Mouse (Mus musculus): ENCODE measurements around the gene Slc25a45.

Gene Slc25a45

DNA sequence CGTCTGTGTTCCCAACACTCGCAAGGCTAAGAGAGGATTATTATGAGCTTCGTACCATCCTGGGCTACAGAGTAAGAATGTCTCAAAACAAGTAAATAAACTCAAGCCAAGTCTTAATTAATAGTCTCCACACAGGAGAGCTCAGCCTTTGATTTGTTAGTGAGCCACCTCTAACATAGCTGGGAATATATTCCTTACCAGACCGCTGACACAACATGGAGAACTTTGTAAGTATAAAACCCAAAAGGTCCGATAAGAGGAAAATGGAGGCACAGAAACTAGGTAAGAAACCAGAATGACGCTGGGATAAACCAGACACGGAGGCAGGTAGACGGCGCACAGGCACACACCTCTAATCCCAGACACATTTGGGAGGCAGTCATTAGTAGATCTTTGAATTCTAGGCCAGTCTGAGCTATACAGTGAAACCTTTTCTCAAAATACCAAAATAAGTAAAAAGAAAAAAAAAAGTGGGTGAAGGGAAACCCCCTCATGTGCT lies 36.7 kb upstream of the Slc25a45 start:
- DNase-seq: no peak

DNA sequence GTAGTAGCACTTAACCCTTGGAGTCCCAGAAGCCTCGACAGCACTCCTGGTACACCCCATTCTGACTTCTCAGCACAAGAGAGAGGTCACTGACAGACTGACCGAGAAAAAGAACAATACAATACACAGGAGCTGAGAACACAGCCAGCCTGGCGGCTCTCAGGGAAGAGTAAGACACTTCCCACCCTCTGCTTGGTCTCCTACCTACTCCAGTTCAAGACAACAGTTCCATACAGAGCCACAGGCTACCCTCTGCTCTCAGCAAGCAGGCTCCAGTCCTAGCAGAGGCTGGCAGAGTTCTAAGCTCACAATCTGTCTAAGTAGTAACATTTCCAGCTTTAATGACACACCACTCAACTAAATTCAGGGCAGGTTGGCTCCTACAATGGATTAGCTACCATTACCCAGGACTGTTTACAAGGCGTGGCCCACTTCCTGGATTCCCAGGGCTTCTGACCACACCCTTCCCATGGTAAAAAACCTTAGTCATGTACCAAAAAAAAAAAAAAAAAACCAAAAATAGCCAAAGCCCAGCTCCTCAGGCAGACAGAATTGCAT lies 36.1 kb upstream of the Slc25a45 start:
- DNase-seq: no peak

DNA sequence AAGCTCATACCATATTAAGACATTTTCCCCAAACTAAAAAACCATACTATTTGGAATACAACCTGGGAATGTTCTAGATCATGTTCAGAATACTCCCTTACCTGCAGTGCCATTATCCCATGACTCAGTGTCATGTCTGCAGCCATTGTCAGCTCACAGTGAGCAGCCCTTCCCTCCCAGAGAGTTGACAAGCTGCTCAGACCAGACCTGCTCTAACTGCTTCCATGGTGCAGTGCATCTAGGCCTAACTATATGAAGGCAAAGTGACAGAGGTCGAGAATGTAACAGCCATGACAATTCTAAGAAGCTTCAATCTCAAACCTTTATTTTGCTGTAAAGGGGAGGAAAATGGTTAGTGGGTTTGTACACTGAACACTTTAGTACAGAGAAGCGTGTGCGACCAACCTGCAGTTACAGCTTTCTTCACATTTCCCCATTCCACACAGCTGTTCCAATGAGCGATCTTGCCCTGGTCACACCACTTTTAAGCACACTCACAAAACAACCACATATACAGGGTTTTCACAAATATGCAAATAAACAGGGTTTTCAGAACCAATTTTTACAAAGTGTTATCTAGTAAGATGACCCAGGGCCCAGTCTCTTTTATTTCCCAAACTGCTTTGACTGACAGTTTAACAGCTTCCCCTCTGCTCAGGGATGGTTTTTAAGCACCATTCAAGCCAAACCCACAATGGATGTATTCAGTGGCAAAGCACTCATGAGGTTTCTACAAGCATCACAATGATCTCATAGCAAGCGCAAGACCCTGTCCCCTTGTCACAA lies 35.4 kb upstream of the Slc25a45 start:
- DNase-seq: no peak

DNA sequence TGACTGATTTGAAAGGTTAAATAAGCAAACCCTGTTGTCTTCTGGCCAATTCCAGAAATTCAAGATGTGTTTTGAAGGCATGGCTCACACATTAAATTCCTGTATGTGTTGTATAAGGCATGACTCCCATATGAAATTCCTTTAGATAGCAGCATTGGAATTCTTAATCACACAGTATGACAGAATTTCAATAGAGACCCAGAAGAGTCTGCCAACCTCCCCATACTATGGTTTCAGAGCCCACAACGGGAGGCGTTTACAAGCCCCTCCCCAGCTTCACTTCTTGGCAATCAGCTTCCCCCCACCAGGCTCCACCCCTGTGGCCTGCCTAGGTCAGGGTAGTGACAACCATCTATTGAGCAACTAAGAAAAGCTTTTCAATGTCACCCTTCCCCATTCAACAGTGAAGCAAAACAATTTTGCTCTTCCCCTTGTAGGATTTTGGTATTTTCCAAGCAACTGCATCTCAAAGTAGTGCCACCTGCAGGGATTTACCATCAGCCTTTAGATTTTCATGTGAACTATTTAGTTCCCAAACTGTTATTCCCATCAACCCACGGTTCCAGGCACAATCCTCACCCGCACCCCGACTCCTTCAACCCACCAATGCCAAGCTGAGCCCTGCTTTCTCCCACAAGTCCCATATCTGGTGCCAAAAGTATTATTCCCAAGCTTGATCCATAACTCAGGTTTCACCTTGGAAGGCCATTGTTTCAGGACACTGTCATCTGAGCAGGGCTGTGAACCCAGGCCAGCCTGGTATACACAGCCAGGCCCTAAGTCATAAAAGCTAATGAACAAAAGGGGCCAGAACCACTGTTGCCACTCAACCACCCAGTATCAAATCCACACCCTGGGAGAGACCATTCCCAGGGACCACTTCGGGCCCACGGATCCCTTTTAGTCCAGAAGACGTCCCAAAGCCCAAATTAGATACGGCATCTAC lies 34.5 kb upstream of the Slc25a45 start:
- DNase-seq: no peak

DNA sequence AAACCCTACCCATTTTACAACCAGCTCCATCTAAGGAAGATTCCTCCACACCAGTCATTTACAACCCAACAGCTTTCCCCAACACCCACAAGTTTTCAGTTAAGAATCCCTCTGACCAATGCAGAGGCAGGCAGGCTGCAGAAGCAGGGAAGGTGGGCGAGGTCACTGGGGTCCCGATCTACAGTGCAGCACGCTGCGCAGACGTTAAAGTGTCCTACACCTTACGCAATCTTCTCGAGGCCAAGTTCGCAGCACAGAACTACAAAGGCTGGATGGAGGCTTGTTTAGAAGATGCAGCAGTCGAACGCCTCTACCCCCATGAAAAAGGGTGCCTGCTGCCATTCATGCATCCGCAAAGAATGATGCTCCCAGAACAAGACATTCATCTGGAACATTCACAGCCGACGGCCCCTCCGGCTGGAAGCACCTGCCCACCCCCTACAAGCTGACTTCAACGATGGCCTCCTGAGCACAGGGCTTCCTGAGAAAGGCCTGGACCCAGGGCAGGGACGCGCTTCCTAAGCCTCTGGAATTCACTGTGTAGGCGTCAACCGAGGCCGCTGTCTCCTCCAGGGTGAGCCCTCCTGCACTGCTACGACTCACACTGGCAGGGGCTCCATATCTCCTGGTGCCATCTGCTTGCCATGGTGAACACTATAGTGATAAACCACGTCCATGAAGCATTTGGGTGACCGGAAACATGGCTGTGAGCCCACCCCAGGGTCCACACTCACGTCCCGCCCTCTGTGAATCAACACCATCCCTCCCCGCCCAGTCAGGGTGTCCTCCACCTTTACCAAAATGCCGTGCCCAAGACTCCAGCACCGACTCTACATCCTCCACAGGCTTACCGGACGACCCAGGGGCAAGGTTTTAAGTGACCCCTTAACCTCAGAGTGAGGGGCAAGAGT lies 33.6 kb upstream of the Slc25a45 start:
- peak in 1 of 2 experiments; percentile 66 for DNase-seq

DNA sequence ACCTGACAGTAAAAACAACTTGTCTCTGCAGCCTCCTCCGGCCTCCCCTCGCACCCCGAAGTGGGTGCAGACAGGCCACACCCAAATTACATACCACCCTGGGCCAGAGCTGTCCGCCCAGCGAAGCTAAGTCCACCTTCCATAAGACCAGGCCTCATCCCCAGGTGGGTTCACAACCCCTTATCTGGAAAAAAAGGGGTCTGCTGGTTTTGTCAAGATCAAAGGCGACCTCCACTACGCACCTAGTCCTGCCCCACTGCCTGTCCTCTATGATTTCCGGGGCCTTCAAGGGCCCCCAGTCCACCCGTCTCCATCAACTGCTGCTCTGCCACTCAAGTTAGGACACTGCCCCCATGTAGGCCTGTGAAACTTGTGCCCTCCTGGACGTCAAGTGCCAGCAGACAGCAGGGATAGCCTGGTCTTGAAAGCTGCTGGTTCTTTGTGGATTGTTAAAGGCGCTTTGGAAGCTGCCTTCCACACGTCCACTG lies 32.7 kb upstream of the Slc25a45 start:
- no peak for DNase-seq

DNA sequence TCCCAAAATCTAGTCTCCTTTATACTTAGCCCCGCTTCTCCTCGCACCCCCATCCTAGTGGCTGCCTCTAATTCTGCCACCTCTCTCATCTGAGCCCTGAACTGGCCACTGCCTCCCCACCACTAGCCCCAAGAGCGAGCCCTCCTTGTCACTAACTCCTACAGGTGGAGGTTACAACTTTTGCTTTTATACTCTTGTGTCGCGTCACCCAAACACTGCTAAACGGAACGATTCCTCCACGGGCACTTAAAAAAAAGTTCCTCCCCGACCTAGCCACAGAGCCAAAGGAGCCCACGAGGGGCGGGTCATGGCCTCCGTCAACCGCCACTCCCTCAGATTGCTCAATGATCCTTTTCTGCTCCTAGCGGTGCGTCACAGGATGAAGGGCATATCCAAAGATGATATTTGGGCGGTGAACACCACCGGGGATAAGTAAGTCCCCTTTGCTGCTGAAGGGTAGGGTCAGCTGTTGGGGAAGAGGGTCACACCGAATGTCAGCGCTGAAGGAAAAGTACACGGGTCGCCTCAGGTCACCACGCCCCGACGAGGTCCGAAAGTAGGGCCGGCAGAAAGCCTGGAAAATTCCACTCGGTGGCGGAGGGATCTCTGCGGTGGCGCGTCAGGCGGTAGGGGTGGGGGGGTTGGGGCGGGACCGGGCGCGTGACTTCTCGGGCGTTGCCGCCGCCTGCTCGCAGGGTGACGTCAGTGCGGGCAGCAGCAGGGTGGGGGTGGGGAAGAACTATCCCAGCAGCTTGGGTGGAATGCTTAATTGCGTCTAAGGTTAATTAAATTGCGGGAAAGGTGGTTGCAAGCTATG lies 32.1 kb upstream of the Slc25a45 start:
- DNase-seq: peak; percentile 96 to 98

DNA sequence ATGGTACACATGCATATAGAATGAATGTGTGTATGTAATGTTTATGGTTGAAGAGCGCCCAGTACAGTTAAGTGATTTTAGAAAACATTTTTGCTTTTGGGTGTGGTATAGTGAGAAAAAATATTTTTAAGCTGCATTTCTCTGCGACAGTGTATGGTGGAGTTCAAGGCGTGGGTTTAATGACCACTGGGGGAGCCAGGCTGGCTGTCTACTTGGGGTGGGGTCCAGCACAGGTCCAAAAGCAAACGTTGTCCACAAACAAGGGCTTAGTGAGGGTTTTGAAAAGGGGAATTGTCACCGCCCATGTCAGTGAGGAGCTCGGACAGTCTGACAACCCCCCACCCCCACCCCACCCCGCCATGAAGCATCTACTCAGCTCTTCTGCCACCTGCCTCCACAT lies 31.5 kb upstream of the Slc25a45 start:
- DNase-seq: peak in 1 of 2 experiments; percentile 64

DNA sequence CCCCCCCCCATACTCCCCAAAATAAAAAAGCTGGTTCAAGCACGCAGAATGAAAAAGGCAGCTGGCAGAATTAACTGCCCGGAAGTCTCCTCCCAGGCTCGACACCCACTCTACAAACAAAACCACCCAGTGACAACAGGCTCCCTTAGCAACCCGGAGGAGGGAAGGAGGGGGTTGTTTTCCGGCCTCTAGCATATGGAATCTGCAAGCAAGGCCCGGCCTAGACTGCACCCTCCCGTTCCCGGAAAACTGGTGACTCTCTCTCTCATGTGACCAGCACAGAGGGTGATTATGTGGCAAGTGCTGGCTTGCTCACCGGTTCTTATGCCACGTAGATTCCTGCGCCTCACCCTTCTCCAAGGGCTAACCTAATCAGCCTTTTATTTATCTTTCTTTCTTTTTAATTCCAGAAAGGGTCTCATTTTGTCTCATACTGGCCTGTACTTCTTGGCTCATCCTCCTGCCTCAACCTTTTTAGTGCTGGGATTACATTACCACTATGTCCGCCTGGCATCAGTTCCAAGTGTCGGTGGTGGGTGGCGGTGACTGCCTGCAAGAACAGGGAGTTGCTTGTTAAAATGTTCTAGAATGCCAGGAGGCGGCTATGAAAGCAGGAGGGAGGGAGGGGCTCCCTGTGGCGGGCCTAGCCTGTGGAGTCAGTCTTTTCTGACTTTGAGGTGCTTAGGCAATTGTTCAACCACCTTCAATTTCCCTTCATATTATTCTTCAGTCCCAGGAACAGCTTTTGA lies 30.9 kb upstream of the Slc25a45 start:
- DNase-seq: peak; percentile 84 to 91

DNA sequence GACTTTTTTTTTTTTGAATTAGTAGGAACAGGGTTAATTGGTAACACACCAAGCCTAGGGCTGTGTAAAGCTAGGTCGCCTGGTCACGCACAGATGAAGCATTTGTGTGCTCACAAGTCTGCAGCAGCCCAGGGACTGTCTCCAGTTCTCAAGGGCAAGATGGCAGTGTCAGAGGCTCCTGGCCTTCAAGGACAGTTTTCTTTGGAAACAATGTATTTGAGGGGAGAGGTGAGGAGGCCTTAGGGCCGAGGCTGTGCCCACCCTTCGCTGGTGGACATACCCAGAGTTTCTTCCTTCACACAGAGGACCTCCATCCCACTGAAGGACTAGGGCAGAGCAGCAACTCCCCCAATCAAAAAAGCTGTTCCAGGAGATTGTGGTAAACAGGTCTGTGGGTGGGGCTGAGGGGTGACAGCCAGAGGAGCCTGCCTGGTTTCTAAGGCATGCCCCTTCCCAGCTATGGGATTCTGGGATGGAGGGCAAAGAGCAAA lies 30.3 kb upstream of the Slc25a45 start:
- DNase-seq: peak; percentile 52 to 71

DNA sequence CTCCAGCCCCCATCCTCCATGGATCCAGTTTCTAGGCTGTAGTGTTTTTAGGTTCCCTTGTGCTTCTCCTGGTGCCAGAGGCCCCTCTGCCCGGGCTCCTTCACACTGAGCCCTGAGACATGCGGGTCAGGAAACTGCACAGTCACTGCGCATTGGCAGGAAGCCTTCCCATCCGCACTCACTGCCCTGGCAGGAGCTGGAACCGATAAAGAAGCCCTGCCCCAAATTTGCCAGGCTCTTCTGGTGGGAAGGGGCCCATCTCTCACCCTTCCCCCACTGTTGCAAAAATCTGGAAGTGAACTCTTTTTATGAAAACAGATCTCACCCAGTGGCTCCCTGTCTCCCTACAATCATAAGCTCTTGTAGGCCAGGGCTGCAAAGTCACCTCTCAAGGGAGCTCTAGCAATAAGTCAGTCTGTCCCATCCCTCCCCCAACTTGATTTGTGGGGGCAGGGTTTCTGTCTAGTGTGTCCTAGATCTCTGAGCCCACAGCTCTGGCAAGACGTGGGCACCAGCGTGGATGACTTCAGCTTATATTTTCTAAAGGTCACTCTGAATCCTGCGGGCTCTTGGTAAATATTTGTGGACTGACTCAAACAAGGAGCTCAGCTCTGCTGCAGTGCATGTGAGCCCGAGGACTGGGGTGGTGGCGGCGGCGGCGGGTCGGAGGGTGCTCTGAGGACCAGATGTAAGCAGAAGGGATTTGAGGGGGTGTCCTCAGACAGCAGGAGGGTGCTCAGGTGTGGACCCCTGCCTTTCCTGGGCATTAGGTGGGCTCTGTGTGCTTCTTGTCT lies 29.4 kb upstream of the Slc25a45 start:
- peak; percentile 64 to 75 for DNase-seq

DNA sequence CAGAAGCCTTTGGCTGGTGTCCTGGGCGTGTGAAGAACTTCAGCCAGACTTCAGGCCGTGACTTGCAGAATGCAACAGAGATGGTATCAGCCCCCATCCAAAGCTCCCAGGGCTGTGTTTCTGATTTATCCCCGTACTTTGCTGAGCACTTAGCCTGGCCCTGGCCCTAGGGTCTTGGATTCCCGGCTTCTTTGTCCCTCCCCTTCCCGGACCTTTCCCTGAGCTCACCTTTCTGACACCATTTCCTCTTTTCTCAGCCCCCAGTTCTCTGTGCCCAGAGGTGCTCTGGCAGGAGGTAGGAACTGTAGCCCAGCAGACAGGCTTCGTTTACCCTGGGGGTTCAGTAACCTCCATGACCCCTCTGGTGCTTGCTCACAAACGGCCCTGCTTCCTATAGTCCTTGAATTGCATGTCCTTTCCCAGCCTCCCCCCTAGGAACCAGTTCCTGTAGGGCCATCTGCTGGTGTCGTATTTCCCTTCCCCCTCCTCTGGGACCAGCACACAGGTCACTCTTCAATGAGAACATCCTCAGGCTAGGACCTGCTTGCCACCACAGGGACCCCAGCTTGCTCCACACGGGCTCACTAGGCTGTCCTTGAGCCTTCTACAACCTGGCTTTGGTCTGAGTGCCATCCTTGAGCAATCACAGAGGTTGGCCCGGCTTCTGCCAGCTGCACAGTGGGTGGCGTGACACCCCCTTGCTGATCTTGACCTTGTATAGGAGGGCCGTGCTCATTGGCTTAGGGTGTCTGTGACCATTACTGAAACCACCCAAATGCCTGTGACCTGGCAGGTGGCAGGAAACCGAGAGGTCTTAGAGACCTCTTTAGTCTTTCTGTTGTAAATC lies 28.6 kb upstream of the Slc25a45 start:
- peak; percentile 44 to 62 for DNase-seq

DNA sequence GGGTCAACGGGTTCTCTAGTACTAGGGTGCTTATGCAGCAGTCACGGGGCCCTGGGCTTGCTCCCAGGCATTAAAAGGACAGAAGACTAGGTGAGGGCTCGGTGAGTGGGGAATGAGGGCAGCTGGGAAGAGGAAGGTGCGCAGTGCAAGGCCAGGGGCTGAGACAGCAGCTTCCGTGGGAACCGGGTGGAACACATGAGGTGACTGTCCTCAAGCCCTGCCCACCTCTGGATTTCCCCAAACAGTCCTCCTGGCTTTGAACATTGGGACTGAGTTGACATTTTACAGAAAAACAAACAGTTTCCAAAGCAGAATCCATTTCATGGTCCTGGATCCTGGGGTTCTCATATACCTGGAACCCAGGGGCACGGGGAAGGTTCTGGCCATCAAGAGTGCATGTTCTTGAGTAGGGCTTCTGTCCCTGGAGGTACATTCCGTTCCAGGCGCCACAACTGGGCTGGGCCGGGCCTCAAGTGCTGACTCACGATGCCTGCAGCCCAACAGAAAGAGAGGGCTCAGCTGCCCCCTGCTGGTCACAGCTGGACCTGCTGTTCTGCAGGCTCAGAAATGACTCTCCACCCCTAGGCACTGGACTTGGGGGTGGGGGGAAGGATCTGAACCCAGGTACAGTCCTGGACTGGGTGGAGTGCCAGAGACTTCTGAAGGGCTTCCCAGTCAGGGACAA lies 27.6 kb upstream of the Slc25a45 start:
- peak; percentile 97 for DNase-seq

DNA sequence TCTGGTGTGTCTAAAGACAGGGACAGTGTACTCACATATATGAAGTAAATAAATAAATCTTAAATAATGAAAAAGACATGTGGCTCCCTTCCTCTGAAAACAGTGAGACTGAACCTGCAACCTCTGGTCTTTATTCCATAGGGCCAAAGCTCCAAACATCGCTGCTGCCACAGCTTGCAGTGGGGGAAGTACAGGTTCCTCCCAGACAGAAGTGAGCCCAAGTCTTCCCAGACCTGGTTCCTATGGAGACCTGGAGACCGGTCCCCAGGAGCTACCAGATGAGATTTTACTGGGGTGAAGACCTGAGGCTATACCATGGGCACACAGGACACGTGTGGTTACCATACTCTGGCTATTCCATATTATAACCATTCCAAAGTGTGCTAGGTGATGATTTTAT lies 26.7 kb upstream of the Slc25a45 start:
- no peak for DNase-seq

DNA sequence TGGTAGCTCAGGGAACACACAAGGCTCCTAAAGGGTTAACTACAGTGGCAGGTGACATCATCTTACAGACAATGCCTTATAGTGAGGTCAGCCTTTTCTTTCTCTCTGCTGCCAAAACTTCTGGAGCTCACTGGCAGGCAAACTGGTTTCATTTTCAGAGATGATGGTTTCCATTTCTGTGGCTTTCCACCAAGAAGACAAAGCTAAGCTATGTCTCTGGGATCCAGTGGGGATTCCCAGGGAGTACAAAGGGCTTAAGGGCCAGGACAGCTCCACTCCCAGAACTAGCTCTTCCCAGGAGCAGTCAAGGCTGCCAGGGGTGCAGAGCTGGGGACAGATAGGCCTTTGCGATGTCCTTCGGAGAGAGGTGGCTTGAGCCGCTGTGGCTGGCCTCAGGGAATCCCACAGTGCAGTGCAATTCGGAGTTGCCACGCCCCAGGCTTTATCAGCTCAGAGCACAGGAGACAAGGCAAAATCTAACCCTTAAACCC lies 26.1 kb upstream of the Slc25a45 start:
- no peak for DNase-seq

DNA sequence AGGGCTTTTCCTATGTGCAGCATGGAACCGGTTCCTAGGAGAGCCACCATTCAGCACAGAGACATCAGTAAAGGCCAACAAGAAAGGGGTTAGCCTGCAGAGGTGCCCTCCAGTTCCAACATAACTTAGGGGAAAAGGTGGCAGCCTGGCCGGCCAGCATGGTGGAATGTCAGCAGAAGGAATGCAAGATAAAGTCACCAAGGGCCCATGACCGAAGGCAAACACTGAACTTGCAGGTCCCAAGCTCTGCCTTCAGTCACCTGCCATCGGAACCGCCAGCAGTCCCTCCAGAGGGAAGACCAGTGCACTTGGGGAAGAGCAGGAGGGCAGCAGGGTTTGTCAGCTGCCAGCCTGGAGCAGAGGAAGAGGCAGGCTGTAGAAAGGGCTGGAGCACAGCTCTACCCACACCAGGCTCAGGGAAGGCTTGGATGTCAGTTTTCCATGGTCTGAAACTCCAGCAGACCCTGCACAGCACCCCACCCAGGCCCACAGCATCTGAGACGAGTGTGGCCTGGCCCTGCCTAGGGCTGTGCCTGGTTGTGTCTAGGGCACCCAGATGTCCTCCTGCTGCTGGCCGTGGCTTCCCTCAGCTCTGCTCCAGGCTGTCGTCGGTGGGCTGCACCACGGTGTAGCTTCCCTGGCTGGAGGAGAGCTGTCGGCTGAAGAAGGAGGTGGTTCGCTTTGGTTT lies 25.4 kb upstream of the Slc25a45 start:
- DNase-seq: no peak

DNA sequence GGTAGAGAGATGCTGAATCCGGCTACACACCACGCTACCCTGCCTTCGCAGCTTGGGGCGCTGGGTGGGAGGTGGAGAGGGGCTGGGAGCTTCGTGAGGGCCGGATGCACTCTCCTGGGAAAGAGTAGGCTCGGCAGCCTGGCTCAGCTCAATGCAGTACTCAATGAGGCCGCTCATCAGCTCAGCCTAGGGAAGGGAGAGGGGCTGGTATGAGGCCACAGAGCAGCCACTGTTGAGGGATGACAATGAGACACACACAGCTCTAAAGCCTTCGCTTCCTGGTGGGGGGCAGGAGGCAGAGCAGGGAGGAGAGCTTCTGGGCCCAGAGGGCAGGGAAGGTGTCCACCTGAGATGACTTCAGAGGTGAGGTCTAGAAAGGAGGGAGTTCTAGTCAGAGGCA lies 21.0 kb upstream of the Slc25a45 start:
- no peak for DNase-seq

All from kidney, postnatal 4 days (tissue).